Mouse (Mus musculus): ENCODE measurements around the gene BC017158. TPM values are rescaled to one million over a fixed set of nuclear protein-coding genes. Genes with fewer than 3 reads are reported as not detected.

BC017158 gene
- polyA plus RNA-seq, 1 experiment from 2014 or later, result 33.6 TPM

DNA sequence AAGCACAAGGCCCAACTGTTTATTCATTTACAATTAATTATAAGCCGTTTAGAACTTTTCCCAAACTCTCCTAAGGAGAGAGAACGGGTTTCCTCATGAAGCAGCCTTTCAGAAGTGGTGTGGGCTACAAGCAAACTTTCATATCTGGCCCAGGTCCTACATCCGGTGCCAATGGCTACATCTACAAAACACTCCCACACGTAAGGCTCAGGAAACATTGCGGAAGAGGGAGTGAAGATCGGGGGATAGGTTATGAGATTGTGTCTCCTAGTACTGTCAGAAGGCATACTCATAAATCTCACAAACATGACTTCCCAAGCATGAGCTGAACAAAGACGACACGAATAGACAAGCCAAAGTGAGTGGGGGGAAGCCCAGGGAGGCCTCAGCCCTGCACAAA is 13.8 kb upstream of the BC017158 start:
- no peak overlapping the region for H3K27ac ChIP-seq (ENCODE audit: low read length)
- no peaks in the 10 kb centered on the region for H3K36me3 ChIP-seq (ENCODE audit: control insufficient read depth, insufficient read depth, low read length)
- H3K9ac ChIP-seq (ENCODE audit: low read length), result no peak overlapping the region
- 56% methylated on average over 8 of the region's 8 CpGs for WGBS
- H3K4me3 ChIP-seq (replicated peaks; ENCODE audit: low read length), result no peak overlapping the region
- ATAC-seq (ENCODE audit: insufficient read depth, low FRiP score), result no peak
- no peaks in the 10 kb centered on the region for H3K9me3 ChIP-seq (replicated peaks; ENCODE audit: control insufficient read depth, low read length)
- H3K27me3 ChIP-seq (ENCODE audit: control insufficient read depth, insufficient read depth, low read length), result no peaks in the 10 kb centered on the region
- no peak overlapping the region for H3K4me2 ChIP-seq (ENCODE audit: low read depth, low read length)
- H3K4me1 ChIP-seq (ENCODE audit: control insufficient read depth, insufficient read depth, low read length), result peaks cover 10% of the 10 kb centered on the region

- H3K27ac ChIP-seq (ENCODE audit: low read length), result no peak overlapping the region
- H3K9ac ChIP-seq (ENCODE audit: low read length), result no peak overlapping the region
- H3K36me3 ChIP-seq (ENCODE audit: control insufficient read depth, insufficient read depth, low read length), result no peaks in the 10 kb centered on the region
- H3K4me3 ChIP-seq (replicated peaks; ENCODE audit: low read length), result no peak overlapping the region
- H3K4me1 ChIP-seq (ENCODE audit: control insufficient read depth, insufficient read depth, low read length), result peaks cover 10% of the 10 kb centered on the region
- ATAC-seq (ENCODE audit: insufficient read depth, low FRiP score), result no peak
- H3K27me3 ChIP-seq (ENCODE audit: control insufficient read depth, insufficient read depth, low read length), result no peaks in the 10 kb centered on the region
- WGBS, result 48% methylated on average over 3 of the region's 3 CpGs
- H3K9me3 ChIP-seq (replicated peaks; ENCODE audit: control insufficient read depth, low read length), result no peaks in the 10 kb centered on the region
- H3K4me2 ChIP-seq (ENCODE audit: low read depth, low read length), result no peak overlapping the region
These were observed 13.3 kb upstream of the BC017158 start for GRCm38 (mm10) chr7:128311263-128311662.

DNA sequence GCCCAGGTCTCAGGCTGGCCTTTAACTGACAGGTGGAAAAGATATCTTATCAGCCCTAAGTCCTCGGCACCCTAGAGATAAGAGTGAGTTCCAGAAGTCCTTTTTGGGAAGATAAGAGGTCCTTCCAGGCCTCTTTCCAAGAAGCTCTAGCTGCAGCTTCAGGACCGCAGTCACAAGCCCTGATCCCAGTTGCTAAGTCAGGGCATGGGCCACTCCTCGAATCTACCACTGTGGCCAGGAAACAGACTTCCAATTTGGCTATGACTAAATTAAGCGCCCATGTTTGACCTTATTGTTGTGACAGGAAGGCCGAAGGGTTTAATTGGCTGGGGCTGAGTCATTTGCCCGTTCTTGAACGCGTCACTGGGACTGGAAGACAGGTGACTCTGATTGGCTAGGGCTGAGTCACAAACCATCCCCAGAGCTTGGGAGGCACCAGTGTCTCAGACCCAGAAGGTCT is 12.3 kb upstream of the BC017158 start:
- H3K27me3 ChIP-seq (ENCODE audit: control insufficient read depth, insufficient read depth, low read length), result no peaks in the 10 kb centered on the region
- WGBS, result 43% methylated on average over 8 of the region's 8 CpGs
- peaks cover 10% of the 10 kb centered on the region for H3K4me1 ChIP-seq (ENCODE audit: control insufficient read depth, insufficient read depth, low read length)
- no peak overlapping the region for H3K9ac ChIP-seq (ENCODE audit: low read length)
- H3K4me2 ChIP-seq (ENCODE audit: low read depth, low read length), result no peak overlapping the region
- H3K27ac ChIP-seq (ENCODE audit: low read length), result no peak overlapping the region
- ATAC-seq (ENCODE audit: insufficient read depth, low FRiP score), result no peak
- no peaks in the 10 kb centered on the region for H3K9me3 ChIP-seq (replicated peaks; ENCODE audit: control insufficient read depth, low read length)
- no peaks in the 10 kb centered on the region for H3K36me3 ChIP-seq (ENCODE audit: control insufficient read depth, insufficient read depth, low read length)
- H3K4me3 ChIP-seq (replicated peaks; ENCODE audit: low read length), result no peak overlapping the region

DNA sequence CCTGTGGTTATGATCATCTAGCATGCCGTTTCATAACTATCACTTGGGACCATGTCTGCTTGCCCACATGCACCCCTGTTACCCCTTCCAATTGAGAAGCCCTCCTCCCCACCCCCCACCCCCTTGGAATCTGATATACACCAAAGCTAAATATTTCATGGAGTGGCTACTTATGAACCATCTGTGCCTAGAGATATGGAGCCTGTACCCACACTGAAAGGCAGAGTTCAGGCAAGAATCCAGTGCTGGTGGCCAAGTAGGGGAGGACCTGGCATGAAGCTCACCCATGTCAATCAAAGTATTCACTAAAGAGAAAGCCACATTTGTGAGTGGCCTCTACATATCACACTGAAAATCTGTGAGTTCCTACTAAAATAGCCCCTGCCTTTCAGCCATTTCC is 11.8 kb upstream of the BC017158 start:
- Histone ChIP-seq H3K27ac (ENCODE audit: low read length) (no peak overlapping the region), H3K4me3 (replicated peaks; ENCODE audit: low read length) (no peak overlapping the region), H3K9ac (ENCODE audit: low read length) (no peak overlapping the region), H3K9me3 (replicated peaks; ENCODE audit: control insufficient read depth, low read length) (no peaks in the 10 kb centered on the region), H3K36me3 (ENCODE audit: control insufficient read depth, insufficient read depth, low read length) (no peaks in the 10 kb centered on the region), H3K27me3 (ENCODE audit: control insufficient read depth, insufficient read depth, low read length) (no peaks in the 10 kb centered on the region), H3K4me2 (ENCODE audit: low read depth, low read length) (no peak overlapping the region), H3K4me1 (ENCODE audit: control insufficient read depth, insufficient read depth, low read length) (peaks cover 11% of the 10 kb centered on the region)
- 74% methylated on average over 1 of the region's 1 CpGs for WGBS
- no peak for ATAC-seq (ENCODE audit: insufficient read depth, low FRiP score)

- H3K4me1 ChIP-seq (ENCODE audit: control insufficient read depth, insufficient read depth, low read length), result peaks cover 14% of the 10 kb centered on the region
- H3K9me3 ChIP-seq (replicated peaks; ENCODE audit: control insufficient read depth, low read length), result no peaks in the 10 kb centered on the region
- no peaks in the 10 kb centered on the region for H3K36me3 ChIP-seq (ENCODE audit: control insufficient read depth, insufficient read depth, low read length)
- no peak overlapping the region for H3K27ac ChIP-seq (ENCODE audit: low read length)
- no peak overlapping the region for H3K9ac ChIP-seq (ENCODE audit: low read length)
- H3K27me3 ChIP-seq (ENCODE audit: control insufficient read depth, insufficient read depth, low read length), result no peaks in the 10 kb centered on the region
- H3K4me2 ChIP-seq (ENCODE audit: low read depth, low read length), result no peak overlapping the region
- H3K4me3 ChIP-seq (replicated peaks; ENCODE audit: low read length), result no peak overlapping the region
- no peak for ATAC-seq (ENCODE audit: insufficient read depth, low FRiP score)
- 47% methylated on average over 3 of the region's 3 CpGs for WGBS
These were observed 11.2 kb upstream of the BC017158 start for GRCm38 (mm10) chr7:128309216-128309615.

- Histone ChIP-seq H3K27me3 (ENCODE audit: control insufficient read depth, insufficient read depth, low read length) (no peaks in the 10 kb centered on the region), H3K27ac (ENCODE audit: low read length) (no peak overlapping the region), H3K36me3 (ENCODE audit: control insufficient read depth, insufficient read depth, low read length) (no peaks in the 10 kb centered on the region), H3K4me3 (replicated peaks; ENCODE audit: low read length) (no peak overlapping the region), H3K9me3 (replicated peaks; ENCODE audit: control insufficient read depth, low read length) (no peaks in the 10 kb centered on the region), H3K4me2 (ENCODE audit: low read depth, low read length) (no peak overlapping the region), H3K9ac (ENCODE audit: low read length) (no peak overlapping the region), H3K4me1 (ENCODE audit: control insufficient read depth, insufficient read depth, low read length) (peaks cover 14% of the 10 kb centered on the region)
- no peak for ATAC-seq (ENCODE audit: insufficient read depth, low FRiP score)
These were observed 9.9 kb upstream of the BC017158 start for GRCm38 (mm10) chr7:128307851-128308250.

GRCm38 (mm10) chr7:128304907-128305306 is 6.9 kb upstream of the BC017158 start:
- H3K27ac ChIP-seq (ENCODE audit: low read length), result peak overlapping the region; percentile 29; the same call in 1 of the 2 replicates
- 3% methylated on average over 5 of the region's 5 CpGs for WGBS

GRCm38 (mm10) chr7:128304198-128304597 is 6.2 kb upstream of the BC017158 start:
- 52% methylated on average over 6 of the region's 6 CpGs for WGBS

More at GRCm38 (mm10) chr7:128304907-128305306, 6.9 kb upstream of the BC017158 start:
- Histone ChIP-seq H3K9ac (ENCODE audit: low read length) (no peak overlapping the region), H3K4me3 (replicated peaks; ENCODE audit: low read length) (no peak overlapping the region), H3K4me2 (ENCODE audit: low read depth, low read length) (no peak overlapping the region), H3K4me1 (ENCODE audit: control insufficient read depth, insufficient read depth, low read length) (peaks cover 11% of the 10 kb centered on the region; the same call in 1 of the 2 replicates), H3K27me3 (ENCODE audit: control insufficient read depth, insufficient read depth, low read length) (no peaks in the 10 kb centered on the region), H3K36me3 (ENCODE audit: control insufficient read depth, insufficient read depth, low read length) (no peaks in the 10 kb centered on the region), H3K9me3 (replicated peaks; ENCODE audit: control insufficient read depth, low read length) (no peaks in the 10 kb centered on the region)
- peak; percentile 75; the same call in 1 of the 2 replicates for ATAC-seq (ENCODE audit: insufficient read depth, low FRiP score)

GRCm38 (mm10) chr7:128302151-128302550 is 4.2 kb upstream of the BC017158 start:
- 71% methylated on average over 3 of the region's 3 CpGs for whole genome bisulfite sequencing
- ATAC-seq (ENCODE audit: insufficient read depth, low FRiP score), result no peak
- no peaks in the 10 kb centered on the region for H3K27me3 ChIP-seq (ENCODE audit: control insufficient read depth, insufficient read depth, low read length)
- H3K9me3 ChIP-seq (replicated peaks; ENCODE audit: control insufficient read depth, low read length), result no peaks in the 10 kb centered on the region
- H3K4me3 ChIP-seq (replicated peaks; ENCODE audit: low read length), result no peak overlapping the region
- no peak overlapping the region for H3K4me2 ChIP-seq (ENCODE audit: low read depth, low read length)
- H3K4me1 ChIP-seq (ENCODE audit: control insufficient read depth, insufficient read depth, low read length), result peaks cover 13% of the 10 kb centered on the region
- H3K36me3 ChIP-seq (ENCODE audit: control insufficient read depth, insufficient read depth, low read length), result no peaks in the 10 kb centered on the region
- no peak overlapping the region for H3K9ac ChIP-seq (ENCODE audit: low read length)
- H3K27ac ChIP-seq (ENCODE audit: low read length), result no peak overlapping the region

More at GRCm38 (mm10) chr7:128304198-128304597, 6.2 kb upstream of the BC017158 start:
- peak; percentile 74 for ATAC-seq (ENCODE audit: insufficient read depth, low FRiP score)
- Histone ChIP-seq H3K4me3 (replicated peaks; ENCODE audit: low read length) (no peak overlapping the region), H3K36me3 (ENCODE audit: control insufficient read depth, insufficient read depth, low read length) (no peaks in the 10 kb centered on the region), H3K9me3 (replicated peaks; ENCODE audit: control insufficient read depth, low read length) (no peaks in the 10 kb centered on the region), H3K9ac (ENCODE audit: low read length) (no peak overlapping the region), H3K27ac (ENCODE audit: low read length) (peak overlapping the region; percentile 29; the same call in 1 of the 2 replicates), H3K4me1 (ENCODE audit: control insufficient read depth, insufficient read depth, low read length) (0 out of 2 replicates have a peak, but pooled peaks cover 7% of the 10 kb centered on the region), H3K27me3 (ENCODE audit: control insufficient read depth, insufficient read depth, low read length) (no peaks in the 10 kb centered on the region), H3K4me2 (ENCODE audit: low read depth, low read length) (no peak overlapping the region)

All from stomach, embryonic 16.5 days (tissue).